Mouse (Mus musculus) midbrain, embryonic 10.5 days (tissue): ENCODE results near the gene Syne3. TPM values are rescaled to one million over a fixed set of nuclear protein-coding genes. Genes with fewer than 3 reads are reported as not detected.
A peak's percentile ranks its signal among the peaks of the same experiment; 100 is the strongest.

Experiments
- DNase-seq: peaks from one replicate; pipeline ENCODE4 v3.0.0-alpha.2; 2017; ENCODE audit warnings: low spot score
- H3K27ac ChIP-seq: fragments of 300-500 bp; sonication (generic); replicated peaks from 2 replicates; pipeline ENCODE4 v1.5.1; 2016; ENCODE audit warnings: mild to moderate bottlenecking
- H3K27me3 ChIP-seq: fragments of 300-500 bp; sonication (generic); 2 replicates; pipeline ENCODE4 v1.6.1; 2016; ENCODE audit warnings: low read depth, mild to moderate bottlenecking; ENCODE audit not compliant: poor library complexity, severe bottlenecking
- H3K36me3 ChIP-seq: fragments of 300-500 bp; sonication (generic); 2 replicates; pipeline ENCODE4 v1.6.1; 2016; ENCODE audit warnings: mild to moderate bottlenecking, moderate library complexity
- H3K4me1 ChIP-seq: fragments of 300-500 bp; sonication (generic); 2 replicates; pipeline ENCODE4 v1.6.1; 2016
- H3K4me3 ChIP-seq: fragments of 300-500 bp; sonication (generic); 2 replicates; pipeline ENCODE4 v1.5.1; 2016; ENCODE audit warnings: mild to moderate bottlenecking, moderate library complexity
- H3K9me3 ChIP-seq: fragments of 300-500 bp; sonication (generic); replicated peaks from 2 replicates; pipeline ENCODE4 v1.6.1; 2016; ENCODE audit warnings: mild to moderate bottlenecking
- WGBS: fragments of 180-500 bp; shearing (Covaris S2); methylation state at CpG from one replicate; pipeline ENCODE4 v1.1.7; 2016; 5-methylcytosine and 5-hydroxymethylcytosine counted together
- polyA plus RNA-seq: library from polyadenylated mRNA; unstranded; fragments of >200 nt; fragmentation: Nextera tagmentation; extraction: Ambion mirVana; gene quantifications from 2 replicates; pipeline ENCODE4 v1.2.1, GENCODE M21; 2016

The Syne3 gene
- polyA plus RNA-seq, 1 experiment from 2014 or later = 0.14 TPM

DNA sequence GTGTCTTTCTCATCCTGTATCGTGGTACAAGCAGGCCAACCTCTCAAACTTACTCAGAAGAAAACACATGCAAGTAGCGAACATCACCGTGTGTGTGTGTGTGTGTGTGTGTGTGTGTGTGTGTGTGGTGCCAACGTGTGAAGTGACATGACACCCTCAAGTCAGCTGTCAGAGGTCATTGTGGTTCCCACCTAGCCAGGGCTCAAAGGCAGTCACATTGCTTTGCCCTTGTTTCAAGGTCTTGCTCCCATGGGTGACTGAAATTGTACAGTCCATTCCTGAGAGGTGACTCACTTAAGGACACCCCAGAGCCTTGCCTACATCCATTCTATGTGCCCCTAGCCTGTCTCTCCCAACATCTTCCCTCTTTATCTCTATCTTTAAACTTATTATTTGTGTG, 40.0 kb downstream of the Syne3 start:
- 78% methylated on average over 4 of the region's 4 CpGs for WGBS
- Histone ChIP-seq H3K9me3 (no peaks in the 10 kb centered on the region), H3K4me1 (peaks cover 8% of the 10 kb centered on the region; the same call in 1 of the 2 replicates), H3K36me3 (no peaks in the 10 kb centered on the region), H3K27me3 (no peaks in the 10 kb centered on the region), H3K27ac (no peak overlapping the region), H3K4me3 (no peak overlapping the region)
- DNase-seq = no peak

DNA sequence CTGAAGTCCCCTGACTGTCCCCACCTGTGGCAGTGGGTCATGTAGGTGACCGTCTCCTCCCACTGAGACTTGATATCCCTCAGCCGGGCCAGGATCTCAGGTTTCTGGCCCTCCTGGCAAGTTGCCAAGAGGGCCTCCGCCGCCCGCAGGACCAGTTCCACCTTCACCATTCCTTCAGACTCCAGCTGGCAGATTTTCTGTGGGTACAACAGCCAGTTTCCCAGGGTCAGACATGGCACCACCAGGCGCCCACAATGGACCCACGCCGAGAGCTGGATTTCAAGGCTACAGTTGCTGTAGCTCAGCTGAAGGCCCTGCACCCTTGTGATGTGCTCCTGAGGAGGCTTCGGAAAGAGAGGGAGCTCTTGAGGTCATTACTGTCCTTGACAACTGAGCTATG, 40.4 kb downstream of the Syne3 start:
- Histone ChIP-seq H3K4me1 (peaks cover 8% of the 10 kb centered on the region; the same call in 1 of the 2 replicates), H3K27ac (no peak overlapping the region), H3K27me3 (no peaks in the 10 kb centered on the region), H3K9me3 (no peaks in the 10 kb centered on the region), H3K4me3 (no peak overlapping the region), H3K36me3 (no peaks in the 10 kb centered on the region)
- no peak for DNase-seq
- 91% methylated on average over 9 of the region's 9 CpGs for WGBS

- WGBS = 73% methylated on average over 7 of the region's 7 CpGs
- peaks cover 16% of the 10 kb centered on the region for H3K4me1 ChIP-seq
- no peaks in the 10 kb centered on the region for H3K9me3 ChIP-seq
- H3K27me3 ChIP-seq = no peaks in the 10 kb centered on the region
- no peak for DNase-seq
- H3K4me3 ChIP-seq = no peak overlapping the region
- 0 out of 2 replicates have a peak overlapping the region, but pooled peaks have one; percentile 4 for H3K27ac ChIP-seq
- H3K36me3 ChIP-seq = no peaks in the 10 kb centered on the region
Measured at GRCm38 (mm10) chr12:104964953-104965911, 44.4 kb downstream of the Syne3 start.

DNA sequence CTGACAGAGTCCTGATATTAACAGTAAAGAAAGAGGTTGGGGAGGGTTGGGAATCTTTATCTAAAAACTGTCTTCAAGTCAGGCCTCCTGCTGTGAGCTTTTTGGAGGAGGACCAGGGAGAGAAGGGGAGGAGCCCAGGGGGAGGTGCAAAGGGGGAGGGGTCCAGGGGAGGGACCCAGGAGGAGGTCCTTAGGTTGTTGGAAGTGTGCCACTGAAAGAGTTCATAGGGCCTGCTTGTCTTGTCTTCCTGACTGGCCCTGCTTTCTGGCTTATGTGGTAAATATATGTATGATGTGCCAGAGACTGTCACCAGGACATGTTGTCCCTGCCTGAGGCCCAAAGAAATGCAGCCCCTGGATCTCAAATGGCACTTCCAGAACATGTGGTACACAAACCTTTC, 49.2 kb downstream of the Syne3 start:
- Histone ChIP-seq H3K4me1 (peaks cover 13% of the 10 kb centered on the region), H3K4me3 (no peak overlapping the region), H3K9me3 (no peaks in the 10 kb centered on the region), H3K27me3 (no peaks in the 10 kb centered on the region), H3K36me3 (no peaks in the 10 kb centered on the region), H3K27ac (no peak overlapping the region)
- no peak for DNase-seq

DNA sequence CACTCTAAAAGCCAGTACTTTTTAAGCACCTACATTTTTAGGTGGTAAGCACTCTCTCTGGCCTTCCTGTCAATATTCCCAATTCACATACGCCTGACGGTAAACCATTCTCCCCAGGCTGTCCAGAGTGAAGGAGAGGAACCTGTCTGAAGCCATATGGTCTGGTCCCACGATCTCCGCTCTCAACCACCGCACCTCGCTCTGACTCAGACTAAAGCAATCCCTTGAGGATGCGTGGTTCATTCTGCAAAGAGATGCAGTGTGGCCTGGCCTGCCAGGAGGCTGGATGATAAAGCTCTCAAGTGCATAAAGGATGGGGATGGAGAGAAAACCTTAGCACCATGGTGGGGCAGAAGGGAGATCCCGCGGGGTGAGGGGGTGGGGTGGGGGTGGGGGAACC, 49.6 kb downstream of the Syne3 start:
- 73% methylated on average over 9 of the region's 9 CpGs for WGBS
- no peaks in the 10 kb centered on the region for H3K36me3 ChIP-seq
- no peak overlapping the region for H3K27ac ChIP-seq
- H3K27me3 ChIP-seq = no peaks in the 10 kb centered on the region
- peaks cover 9% of the 10 kb centered on the region for H3K4me1 ChIP-seq
- no peak overlapping the region for H3K4me3 ChIP-seq
- no peaks in the 10 kb centered on the region for H3K9me3 ChIP-seq
- no peak for DNase-seq

GRCm38 (mm10) chr12:104958263-104958662, 51.3 kb downstream of the Syne3 start:
- Histone ChIP-seq H3K27me3 (no peaks in the 10 kb centered on the region), H3K4me1 (peaks cover 4% of the 10 kb centered on the region; the same call in 1 of the 2 replicates)
- no peak for DNase-seq

GRCm38 (mm10) chr12:104957165-104957564, 52.4 kb downstream of the Syne3 start:
- Histone ChIP-seq H3K27me3 (no peaks in the 10 kb centered on the region), H3K4me3 (no peak overlapping the region), H3K27ac (no peak overlapping the region), H3K4me1 (no peaks in the 10 kb centered on the region), H3K9me3 (no peaks in the 10 kb centered on the region), H3K36me3 (no peaks in the 10 kb centered on the region)
- DNase-seq = no peak
- 89% methylated on average over 1 of the region's 1 CpGs for WGBS

More at GRCm38 (mm10) chr12:104958263-104958662, 51.3 kb downstream of the Syne3 start:
- Histone ChIP-seq H3K9me3 (no peaks in the 10 kb centered on the region), H3K27ac (no peak overlapping the region), H3K4me3 (no peak overlapping the region), H3K36me3 (no peaks in the 10 kb centered on the region)
- 80% methylated on average over 11 of the region's 11 CpGs for WGBS

- no peak overlapping the region for H3K27ac ChIP-seq
- H3K9me3 ChIP-seq = no peaks in the 10 kb centered on the region
- H3K4me1 ChIP-seq = no peaks in the 10 kb centered on the region
- no peaks in the 10 kb centered on the region for H3K36me3 ChIP-seq
- DNase-seq = no peak
- H3K4me3 ChIP-seq = no peak overlapping the region
- H3K27me3 ChIP-seq = no peaks in the 10 kb centered on the region
- 86% methylated on average over 6 of the region's 6 CpGs for WGBS
Measured at GRCm38 (mm10) chr12:104956406-104956805, 53.2 kb downstream of the Syne3 start.

GRCm38 (mm10) chr12:104955003-104955800, 54.4 kb downstream of the Syne3 start:
- WGBS = 72% methylated on average over 17 of the region's 17 CpGs
- H3K4me1 ChIP-seq = no peaks in the 10 kb centered on the region
- no peak overlapping the region for H3K4me3 ChIP-seq
- H3K27me3 ChIP-seq = no peaks in the 10 kb centered on the region
- no peak for DNase-seq
- H3K27ac ChIP-seq = no peak overlapping the region
- no peaks in the 10 kb centered on the region for H3K9me3 ChIP-seq
- no peaks in the 10 kb centered on the region for H3K36me3 ChIP-seq

- Histone ChIP-seq H3K27me3 (no peaks in the 10 kb centered on the region), H3K27ac (no peak overlapping the region), H3K4me3 (no peak overlapping the region), H3K36me3 (no peaks in the 10 kb centered on the region), H3K9me3 (no peaks in the 10 kb centered on the region), H3K4me1 (no peaks in the 10 kb centered on the region)
- peak; percentile 63 for DNase-seq
- WGBS = 20% methylated on average over 4 of the region's 4 CpGs
Measured at GRCm38 (mm10) chr12:104953941-104954340, 55.7 kb downstream of the Syne3 start.

GRCm38 (mm10) chr12:104952458-104952857, 57.2 kb downstream of the Syne3 start:
- H3K4me1 ChIP-seq = no peaks in the 10 kb centered on the region
- no peak overlapping the region for H3K4me3 ChIP-seq
- H3K27ac ChIP-seq = no peak overlapping the region; the same call in 1 of the 2 replicates
- peak; percentile 78 for DNase-seq
- no peaks in the 10 kb centered on the region for H3K9me3 ChIP-seq
- 13% methylated on average over 5 of the region's 5 CpGs for WGBS
- no peaks in the 10 kb centered on the region for H3K27me3 ChIP-seq
- no peaks in the 10 kb centered on the region for H3K36me3 ChIP-seq

DNA sequence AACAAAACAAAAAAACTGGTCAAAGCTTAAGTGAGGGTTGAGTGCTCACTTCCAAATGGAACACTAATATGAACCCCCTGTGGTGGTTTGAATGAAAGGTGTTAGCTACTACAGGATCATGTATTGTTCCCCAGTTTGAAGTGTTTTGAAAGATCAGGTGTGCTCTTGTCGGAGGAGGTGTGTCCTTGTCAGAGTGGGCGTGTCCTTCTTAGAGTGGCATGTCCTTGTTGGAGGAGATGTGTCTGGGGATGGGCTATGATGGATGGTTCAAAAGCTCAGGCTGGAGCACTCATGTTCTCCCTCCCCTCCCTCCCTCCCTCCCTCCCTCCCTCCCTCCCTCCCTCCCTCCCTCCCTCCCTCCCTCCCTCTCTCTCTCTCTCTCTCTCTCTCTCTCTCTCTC, 61.7 kb downstream of the Syne3 start:
- no peak overlapping the region for H3K27ac ChIP-seq
- no peaks in the 10 kb centered on the region for H3K4me1 ChIP-seq
- H3K27me3 ChIP-seq = no peaks in the 10 kb centered on the region
- DNase-seq = no peak
- no peaks in the 10 kb centered on the region for H3K36me3 ChIP-seq
- peaks cover 14% of the 10 kb centered on the region for H3K9me3 ChIP-seq
- H3K4me3 ChIP-seq = no peak overlapping the region
- WGBS = 81% methylated on average over 2 of the region's 2 CpGs

DNA sequence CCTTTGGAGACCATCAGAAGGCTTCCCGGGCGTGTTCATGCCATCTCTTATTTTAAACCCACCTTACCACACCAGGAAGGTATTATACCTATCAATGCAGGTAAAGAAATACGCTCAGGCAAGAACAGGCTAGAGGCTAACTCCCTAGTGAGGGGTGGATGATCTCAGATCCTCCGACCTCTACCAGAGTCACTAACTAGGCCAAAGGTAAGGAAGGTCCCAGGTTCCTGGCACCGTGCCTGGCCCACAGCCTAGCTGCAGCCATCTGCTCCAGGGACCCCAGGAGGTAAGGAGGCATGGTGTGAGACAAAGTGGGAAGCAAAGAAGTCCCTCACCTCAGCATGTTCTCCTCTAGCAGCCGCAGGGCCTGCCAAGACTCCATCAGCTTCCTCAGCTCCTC, 63.4 kb downstream of the Syne3 start:
- WGBS = 90% methylated on average over 6 of the region's 6 CpGs
- DNase-seq = no peak
- Histone ChIP-seq H3K4me1 (no peaks in the 10 kb centered on the region), H3K27ac (no peak overlapping the region), H3K4me3 (no peak overlapping the region), H3K27me3 (no peaks in the 10 kb centered on the region), H3K36me3 (no peaks in the 10 kb centered on the region), H3K9me3 (peaks cover 14% of the 10 kb centered on the region)
